Mouse (Mus musculus): ENCODE data around the gene Olfr1253.

Gene Olfr1253

DNA sequence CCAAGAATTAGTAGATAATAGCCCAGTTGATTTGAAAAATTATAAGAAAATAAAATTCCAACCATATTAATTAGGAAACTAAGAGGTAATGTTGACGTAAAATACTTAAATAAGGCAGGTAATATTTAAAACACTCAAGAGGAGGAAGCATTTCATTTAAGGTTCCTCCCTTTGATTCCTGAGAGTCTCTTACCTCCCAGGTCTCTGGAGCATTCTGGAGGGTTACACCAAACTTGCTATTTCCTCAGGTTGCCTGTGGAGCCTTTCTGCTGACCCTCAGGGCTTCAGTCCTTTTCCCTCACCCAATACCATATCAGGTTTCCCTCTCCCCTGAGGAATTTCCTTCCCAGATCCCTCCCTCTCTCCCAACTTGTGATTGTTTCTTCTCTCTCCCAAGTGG lies at the start of gene Olfr1253:
Gene Olfr1253 (minus strand): TSS at position 101 of the 400 bp plus-strand sequence.
- DNase-seq: no peak

DNA sequence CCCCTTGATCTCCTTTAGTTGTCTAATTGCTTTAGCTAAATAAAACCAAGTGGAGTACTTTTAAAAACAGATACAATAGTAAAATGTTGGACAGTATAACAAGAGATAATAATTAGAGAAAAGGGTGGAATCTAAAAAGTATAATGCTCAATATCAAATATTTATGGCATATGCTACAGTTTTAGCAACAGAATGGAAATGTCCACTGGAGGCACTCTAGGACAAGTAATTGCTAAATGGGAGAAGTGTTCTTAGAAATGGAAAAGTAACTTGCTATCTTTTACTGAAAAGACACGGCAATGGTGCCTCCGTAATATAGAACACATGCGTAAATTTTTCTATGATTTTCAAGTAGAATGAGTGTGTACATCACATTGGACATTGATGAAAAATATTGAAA lies 42.7 kb upstream of the Olfr1253 start:
- DNase-seq: no peak

DNA sequence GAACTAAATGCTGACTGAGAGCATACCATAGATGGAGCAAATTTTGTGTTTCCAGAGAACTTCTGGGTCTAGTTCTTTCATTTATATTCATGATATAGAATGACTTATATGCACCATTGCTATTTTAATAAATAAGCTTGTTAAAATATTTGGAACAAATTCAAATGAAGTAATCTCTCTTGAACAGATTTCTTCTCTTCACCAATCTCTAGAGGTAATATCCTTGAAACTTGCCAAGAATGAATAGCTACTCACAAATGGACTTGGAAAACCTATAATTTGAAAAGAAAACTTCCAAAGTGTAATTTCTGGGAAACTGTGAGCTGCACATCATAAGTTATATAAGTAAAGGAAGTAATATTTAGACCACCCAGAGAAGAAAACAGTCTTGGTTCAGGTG lies 36.6 kb upstream of the Olfr1253 start, which contains the start of gene Olfr1254:
Gene Olfr1254 (minus strand): TSS at position 101 of the 400 bp plus-strand sequence.
- DNase-seq: no peak

DNA sequence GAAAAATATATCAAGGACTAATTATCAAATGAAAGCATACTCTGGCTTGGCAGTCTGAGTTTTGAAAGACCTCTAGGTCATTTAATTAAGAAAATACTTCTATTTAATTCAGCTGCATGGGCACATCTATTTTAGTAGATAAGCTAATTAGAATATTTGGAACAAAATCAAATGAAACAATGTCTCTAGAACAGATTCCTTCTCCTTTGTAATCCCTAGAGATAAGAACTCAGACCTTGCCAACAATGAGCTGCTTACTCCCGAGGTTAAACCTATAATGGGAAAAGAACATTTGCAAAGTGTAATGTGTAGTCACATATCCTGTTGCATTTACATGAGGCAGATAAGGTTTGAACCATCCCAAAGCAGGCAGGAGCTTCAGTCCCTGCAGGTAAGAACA lies 32.0 kb downstream of the Olfr1253 start, which contains the start of gene Olfr1252:
Gene Olfr1252 (minus strand): TSS at position 101 of the 400 bp plus-strand sequence.
- DNase-seq: no peak

Measured in kidney, adult 8-10 months (tissue).